Mouse (Mus musculus) fibroblast of lung, adult 2 months (primary cell): ENCODE measurements around the gene Gm15737.

Experiments
- DNase-seq: peaks from one replicate; pipeline ENCODE4 v3.0.0-alpha.2; 2011; ENCODE audit warnings: low read depth

Gm15737 gene

GRCm38 (mm10) chr6:92869089-92869581 lies at the start of gene Gm15737:
TSS of gene Gm15737 (plus strand) at chr6:92869357.
- no peak for DNase-seq

DNA sequence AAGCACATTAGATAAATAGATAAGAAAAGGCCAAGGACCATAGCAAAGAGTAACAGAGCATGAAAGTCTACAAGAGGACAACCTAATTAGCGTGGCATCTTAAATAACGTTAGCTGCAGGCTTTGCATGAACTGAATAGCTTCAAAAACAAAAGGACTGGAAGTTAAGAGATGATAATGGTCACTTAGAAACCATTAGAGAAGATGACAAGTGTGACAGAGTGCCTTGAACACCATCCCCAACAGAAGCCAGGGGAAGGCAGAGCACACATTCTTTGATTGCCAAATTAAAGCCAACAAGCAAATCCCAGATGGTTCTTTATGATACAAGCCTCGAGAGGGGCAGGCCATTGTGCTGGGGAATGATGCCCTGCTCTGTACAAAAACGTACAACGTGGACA lies 47.6 kb upstream of the Gm15737 start:
- no peak for DNase-seq

GRCm38 (mm10) chr6:92822006-92822405 lies 47.2 kb upstream of the Gm15737 start:
- DNase-seq: no peak

GRCm38 (mm10) chr6:92823991-92824390 lies 45.2 kb upstream of the Gm15737 start:
- no peak for DNase-seq

DNA sequence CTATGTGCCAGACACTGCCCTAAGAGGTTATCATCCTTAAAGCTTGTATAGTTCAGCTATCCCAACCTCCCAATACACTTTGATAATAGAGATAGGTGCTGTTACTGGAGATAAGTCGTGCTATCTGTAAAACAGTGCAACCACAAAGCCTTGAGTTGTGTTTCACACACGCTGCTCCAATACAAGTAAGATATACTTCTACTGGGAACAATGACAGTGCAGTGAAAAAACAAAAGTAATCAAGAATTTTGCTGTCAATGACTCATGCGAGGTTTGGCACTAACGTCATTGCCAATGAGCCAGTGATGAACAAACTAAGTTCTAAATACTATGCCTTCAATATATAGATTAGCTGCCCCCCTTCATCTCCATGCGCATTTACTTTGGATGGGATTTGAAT lies 42.6 kb upstream of the Gm15737 start:
- no peak for DNase-seq

DNA sequence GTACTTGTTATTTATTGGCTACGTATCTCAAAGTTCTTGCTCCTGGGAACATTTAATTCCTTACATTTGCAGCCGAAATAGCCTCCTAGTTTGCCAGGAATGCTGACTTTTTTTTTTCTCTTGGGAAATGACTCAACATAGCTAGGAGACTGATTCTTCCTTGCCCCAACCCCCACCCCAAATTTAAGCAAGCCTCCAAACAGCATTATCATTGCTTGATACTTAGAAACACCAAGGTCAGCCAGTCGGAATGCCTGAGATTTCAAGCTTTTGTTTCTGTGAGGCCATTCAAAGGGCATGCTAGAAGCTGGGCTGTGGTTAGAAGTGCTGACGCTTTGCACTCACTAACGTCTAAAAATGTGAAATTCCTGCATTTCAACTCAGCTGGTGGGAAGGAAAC lies 41.8 kb upstream of the Gm15737 start:
- DNase-seq: peak; percentile 56

DNA sequence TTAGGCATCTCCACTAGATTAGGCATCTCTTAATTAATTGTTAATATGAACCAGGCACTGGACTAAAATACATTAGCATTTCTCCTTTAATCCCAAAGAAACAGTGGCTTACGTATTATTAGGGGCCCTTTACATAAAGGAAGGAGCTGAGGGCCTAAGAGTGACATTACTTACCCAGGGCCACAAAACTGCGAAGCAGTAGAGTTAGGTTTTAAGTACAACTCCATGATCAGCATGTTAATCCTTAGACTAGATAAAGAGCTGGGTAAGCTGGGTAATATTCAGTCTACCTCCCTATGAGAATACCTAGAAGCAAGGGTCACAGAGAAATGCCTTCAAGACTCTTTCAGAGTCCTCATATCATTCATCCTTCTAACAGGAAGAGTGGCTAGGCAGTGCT lies 40.0 kb upstream of the Gm15737 start:
- DNase-seq: no peak

DNA sequence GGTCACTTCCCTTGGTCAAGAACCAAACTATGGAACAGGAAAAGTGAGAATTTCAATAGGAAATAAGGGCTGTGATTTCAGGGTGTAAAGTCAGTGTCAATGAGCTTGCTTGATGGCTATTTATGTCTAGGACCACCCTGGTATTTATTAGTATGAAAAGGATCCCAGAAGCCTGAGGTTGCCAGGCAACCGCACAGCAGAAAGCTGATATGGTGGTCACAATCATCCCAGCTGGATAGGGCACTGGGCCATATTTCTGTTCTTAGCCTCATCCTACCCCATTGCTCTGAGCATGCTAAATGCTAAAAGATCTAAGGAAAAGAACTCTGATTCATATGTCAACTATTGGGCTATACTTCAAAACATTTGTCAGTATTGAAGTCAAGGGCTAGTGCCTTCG lies 38.1 kb upstream of the Gm15737 start:
- DNase-seq: no peak

- no peak for DNase-seq
These were observed 27.2 kb upstream of the Gm15737 start for GRCm38 (mm10) chr6:92842000-92842399.

- no peak for DNase-seq
These were observed 25.7 kb upstream of the Gm15737 start for GRCm38 (mm10) chr6:92843474-92843873.

GRCm38 (mm10) chr6:92845898-92846297 lies 23.3 kb upstream of the Gm15737 start:
- no peak for DNase-seq

GRCm38 (mm10) chr6:92846614-92847013 lies 22.5 kb upstream of the Gm15737 start:
- DNase-seq: no peak

DNA sequence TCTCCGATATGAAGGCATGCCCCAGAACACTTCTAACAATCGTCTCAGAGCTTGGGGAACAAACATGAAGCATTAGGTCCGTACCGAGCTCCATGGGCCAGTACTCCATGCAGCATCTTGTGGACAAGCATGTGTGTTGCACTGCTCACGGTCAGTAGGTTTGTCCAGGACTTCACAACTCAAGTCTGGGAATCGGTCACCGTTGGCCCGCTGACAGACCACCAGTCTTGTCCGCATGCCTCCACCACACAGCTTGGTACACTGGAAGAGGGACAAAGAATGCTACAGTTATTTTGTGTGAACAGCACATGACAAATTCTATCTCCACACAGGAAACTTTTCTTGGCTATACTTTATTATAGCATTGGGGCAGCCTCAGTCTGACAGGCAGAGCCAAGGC lies 19.9 kb upstream of the Gm15737 start:
- no peak for DNase-seq

- DNase-seq: peak; percentile 36
These were observed 18.9 kb upstream of the Gm15737 start for GRCm38 (mm10) chr6:92850250-92850649.

DNA sequence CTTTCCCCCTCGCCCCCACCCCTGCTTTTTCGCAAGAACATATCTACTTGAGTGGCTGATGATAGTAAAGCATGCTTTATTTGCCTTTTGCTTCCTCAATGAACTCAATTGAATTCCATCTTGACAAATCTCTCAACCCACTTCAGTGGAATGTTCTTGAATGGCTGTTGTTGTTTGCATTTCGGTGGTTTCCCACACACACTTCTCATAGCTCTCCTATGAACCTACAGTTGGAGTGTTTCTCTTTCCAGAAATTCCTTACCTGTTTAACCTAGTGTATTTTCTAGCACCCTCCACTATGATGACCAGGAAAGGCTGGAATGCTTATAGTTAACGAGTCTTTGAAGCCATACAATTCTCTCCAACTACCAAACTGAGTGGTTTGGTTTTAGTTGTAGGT lies 14.3 kb upstream of the Gm15737 start:
- DNase-seq: no peak

- no peak for DNase-seq
These were observed 11.4 kb upstream of the Gm15737 start for GRCm38 (mm10) chr6:92857761-92858160.

- no peak for DNase-seq
These were observed 10.2 kb upstream of the Gm15737 start for GRCm38 (mm10) chr6:92858721-92859510.

DNA sequence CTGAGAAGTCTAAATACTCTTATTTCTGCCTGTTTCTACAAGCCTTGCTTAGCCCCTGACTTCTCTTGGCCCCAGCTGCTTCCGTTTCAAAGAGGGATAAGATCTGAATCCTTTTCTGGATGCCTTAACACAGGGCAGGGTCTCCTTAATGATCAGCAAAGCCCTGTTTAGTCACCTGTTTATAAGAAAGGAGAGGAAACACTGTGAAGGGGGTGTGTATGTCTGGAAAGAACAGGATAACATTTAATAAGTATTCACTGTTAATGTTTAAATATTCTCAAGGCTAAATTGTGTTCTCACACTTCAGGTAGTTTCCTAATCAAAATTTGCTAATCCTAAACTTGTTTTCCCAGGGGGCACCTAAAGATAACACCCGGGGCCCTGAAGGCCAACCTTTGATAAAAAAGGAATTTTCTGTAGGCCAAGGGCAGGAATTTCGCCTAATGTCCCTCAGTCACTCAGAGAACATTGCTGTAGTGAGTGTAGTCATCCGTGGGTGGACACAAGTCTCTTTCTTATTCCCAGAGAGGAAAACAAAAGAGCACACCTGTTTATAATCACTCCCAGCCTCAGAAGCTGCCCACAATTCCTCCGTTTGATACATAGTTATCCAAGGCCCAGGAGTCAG lies 8.8 kb upstream of the Gm15737 start:
- no peak for DNase-seq

- DNase-seq: no peak
These were observed 6.6 kb upstream of the Gm15737 start for GRCm38 (mm10) chr6:92862599-92862998.

- DNase-seq: no peak
These were observed 544 bp downstream of the Gm15737 start for GRCm38 (mm10) chr6:92869582-92870219.

DNA sequence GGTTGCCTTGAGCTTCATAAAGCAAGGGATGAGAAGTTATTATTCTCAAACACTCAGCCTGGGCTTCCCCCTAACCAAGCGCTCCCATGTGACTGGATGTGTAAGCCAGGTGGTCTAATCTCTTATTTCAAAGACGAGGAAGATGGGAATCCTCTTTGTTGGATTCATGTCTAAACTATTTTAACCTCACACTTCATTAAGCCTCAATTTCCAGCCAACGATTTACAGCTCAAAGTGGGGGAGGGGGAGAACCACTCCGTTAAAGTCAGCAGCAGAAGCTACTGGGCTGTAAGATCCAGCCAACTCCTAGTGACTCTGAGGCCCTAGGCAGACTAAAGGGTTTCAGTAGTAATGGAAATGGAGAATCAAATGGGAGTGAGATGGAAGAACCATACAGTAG lies 2.7 kb downstream of the Gm15737 start:
- DNase-seq: no peak

DNA sequence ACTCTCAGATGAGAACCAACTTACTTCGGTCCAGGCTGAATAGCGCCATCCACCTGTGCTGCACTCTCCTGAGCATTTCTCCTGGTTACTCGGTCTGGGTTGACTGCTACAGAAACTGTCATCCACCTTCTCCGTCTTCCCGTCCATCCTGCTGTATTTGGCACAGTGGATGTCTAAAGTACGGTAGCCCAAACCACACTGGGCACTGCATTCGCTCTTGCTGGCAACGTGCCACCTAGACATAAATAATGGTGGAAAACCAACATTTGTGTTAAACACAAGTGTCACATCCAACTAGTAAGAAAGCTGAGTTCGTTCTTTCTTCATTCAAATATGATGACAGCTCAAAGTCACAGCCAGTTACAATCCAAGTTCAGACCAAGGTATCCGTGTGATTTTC lies 3.6 kb downstream of the Gm15737 start:
- no peak for DNase-seq

DNA sequence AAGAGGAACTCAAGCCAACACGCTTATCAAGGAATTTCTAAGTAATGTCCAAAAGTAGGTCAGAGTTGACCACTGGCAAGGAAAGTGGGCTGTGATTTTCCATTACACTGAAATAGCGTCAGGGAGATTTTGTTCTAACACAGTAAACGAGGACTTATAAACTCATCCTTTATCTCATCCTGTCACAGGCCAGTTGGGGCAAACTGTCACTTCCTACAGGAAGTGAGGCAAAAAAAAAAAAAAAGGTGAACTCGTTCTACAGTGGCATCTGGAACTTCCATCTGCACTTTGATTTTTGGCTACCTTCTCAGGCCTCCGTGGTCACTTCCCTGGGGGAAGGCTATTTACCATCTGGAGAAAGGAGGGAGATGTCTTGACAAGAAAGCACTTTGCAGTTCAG lies 5.7 kb downstream of the Gm15737 start:
- no peak for DNase-seq
